Mouse (Mus musculus) gastrocnemius, adult 8-10 months (tissue): ENCODE measurements around the gene Clcn6. TPM values are rescaled to one million over a fixed set of nuclear protein-coding genes. Genes with fewer than 3 reads are reported as not detected.

Experiments used
- DNase-seq, 2 experiments: peaks; one replicate each; pipeline ENCODE4 v3.0.0; 2022; ENCODE audit warnings: low spot score in 2 of 2
- total RNA-seq, 4 experiments: library from RNA; stranded (reverse); gene quantifications; 2 replicates each; pipeline ENCODE4 v1.2.4; 2022

The Clcn6 gene
- total RNA-seq, 4 experiments from 2014 or later, result 4.1 to 5.3 (median 4.7) TPM

DNA sequence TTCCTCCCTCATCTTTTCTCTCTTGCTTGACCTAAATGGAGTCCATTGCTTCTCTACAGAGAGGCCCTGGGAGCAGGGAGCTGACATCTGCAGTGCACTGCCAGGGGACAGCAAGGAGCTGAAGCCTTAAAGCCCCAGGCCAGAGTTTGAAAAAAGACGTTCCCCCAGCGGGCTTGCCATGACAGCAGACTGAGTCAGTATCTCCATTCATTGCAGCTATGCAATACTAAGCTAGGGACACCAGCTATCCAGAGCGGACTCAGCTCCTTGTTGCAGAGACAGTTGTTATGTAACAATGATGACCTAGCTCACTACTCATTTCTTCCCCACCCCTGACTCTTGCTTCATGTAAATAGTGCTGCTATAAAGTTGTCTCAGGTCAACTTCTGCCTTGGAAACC lies 43.3 kb downstream of the Clcn6 start:
- no peak for DNase-seq

DNA sequence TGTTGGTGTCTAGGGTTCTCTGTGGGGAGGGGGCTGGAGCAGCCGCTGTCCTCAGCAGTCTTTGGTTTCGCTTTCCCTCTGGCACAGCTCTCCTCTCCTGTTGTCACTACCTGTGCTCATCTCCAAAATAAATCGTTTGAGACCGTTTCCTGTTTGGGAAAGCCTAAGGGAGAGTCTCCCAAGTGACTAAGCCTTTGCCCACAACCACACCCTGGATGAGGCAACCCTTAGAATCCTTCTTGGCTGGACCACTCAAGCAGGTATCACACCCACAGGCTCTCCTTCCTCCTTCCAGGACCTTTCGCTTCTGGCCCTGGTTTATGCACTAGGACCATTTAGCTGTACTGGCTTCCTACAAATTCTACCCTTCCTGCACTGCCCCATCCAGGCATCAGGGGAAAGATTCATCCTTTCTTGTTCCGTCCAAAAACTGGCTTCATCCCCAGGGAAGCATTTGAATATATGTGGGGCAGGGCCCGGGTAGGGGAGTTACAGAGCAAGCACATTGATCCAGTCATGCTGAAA lies 45.0 kb downstream of the Clcn6 start:
- no peak for DNase-seq

DNA sequence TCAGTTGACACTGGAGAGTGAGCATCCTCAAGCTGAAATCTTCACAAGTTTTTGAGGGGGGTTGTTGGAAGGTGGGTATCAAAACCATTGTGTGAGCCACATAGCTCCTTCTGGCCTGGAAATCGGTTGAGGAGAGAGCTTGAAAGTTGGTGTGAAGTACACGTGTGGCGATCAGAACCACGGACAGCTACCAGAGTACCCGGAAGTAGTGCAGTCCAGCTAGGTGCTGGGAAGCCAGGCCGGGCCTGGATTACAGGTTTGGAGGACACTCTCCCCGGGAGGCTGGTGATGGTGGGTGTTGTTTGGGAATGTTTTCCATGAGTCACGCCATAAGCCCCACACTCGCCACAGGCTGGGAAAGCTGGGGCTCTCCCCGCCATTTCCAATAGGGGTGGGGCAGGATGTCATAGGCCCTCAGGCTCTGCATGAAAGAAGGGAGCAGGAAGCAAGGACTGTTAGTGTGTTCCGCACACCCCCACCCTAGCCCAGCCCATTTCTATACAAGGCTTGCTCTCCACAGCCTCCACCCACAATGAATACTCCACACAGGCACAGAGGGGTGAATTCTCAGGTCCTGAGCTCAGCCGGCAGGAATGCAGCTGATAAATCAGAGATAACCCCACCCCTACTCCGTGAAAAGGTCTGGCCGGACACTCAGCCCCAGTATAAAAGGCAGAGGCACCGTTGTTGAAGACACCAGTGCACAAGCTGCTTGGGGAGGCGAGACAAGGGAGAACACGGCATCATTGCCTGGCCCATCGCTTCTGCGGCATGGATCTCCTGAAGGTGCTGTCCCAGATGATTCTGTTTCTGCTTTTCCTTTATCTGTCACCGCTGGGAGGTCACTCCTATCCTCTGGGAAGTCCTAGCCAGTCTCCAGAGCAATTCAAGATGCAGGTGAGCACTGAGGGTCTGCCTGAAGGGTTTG lies 53.2 kb downstream of the Clcn6 start, which contains the start of gene Nppb:
Gene Nppb (plus strand): TSS at position 584 of the 928 bp plus-strand sequence.
- DNase-seq, result no peak

DNA sequence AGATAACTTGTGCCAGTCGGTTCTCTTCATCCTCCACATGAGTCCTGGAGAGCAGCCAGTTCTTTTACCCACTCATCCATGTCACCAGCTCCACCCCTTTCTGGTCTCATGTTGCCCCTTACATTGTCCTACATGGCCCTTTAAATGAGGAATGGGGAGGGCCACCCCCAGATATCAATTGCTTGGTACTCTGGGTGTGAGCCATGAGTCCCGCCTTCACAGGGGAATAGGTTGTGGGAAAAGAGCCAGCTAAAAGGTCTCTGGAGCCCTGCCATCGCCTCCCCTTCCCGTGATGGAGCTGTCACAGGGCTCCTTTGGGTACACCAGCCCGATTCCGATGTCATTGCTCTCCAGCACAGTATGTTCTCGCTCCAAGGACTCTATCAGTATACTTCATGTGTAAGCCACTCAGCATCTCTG lies 59.2 kb downstream of the Clcn6 start:
- no peak for DNase-seq

DNA sequence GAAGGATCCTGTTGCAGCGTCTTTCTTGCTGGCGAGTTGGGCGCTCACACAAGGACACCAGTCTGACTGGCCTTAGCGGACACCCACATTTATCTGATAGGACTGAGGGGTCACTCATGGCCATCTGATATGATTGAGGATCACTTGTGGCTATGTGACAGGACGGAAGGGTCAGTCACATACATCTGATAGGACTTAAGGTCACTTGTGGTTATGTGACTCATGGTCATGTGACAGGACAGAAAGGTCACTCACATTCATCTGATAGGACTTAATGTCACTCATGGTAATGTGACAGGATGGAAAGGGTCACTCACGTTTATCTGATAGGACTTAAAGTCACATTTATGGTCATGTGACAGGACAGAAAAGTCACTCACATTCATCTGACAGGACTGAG lies 60.2 kb downstream of the Clcn6 start:
- DNase-seq, result no peak

DNA sequence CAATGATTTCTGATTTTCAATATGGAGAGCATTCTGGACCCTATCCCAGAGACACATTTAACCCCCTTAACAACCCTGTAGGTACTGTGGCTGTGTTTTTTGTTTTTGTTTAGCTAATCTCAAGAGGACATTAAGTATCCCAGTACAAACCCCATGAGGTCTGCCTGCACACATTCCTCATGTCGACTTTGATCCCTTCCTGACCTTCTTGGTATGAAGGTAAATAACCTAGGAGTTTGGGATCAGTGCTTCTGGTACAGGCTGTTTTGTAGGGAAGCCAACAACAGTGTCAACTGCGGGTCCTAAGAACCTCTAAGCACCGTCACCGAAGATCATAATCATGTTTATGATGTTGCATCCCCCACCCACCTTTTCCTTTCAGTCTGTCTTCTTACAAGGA lies 60.9 kb downstream of the Clcn6 start:
- no peak for DNase-seq

DNA sequence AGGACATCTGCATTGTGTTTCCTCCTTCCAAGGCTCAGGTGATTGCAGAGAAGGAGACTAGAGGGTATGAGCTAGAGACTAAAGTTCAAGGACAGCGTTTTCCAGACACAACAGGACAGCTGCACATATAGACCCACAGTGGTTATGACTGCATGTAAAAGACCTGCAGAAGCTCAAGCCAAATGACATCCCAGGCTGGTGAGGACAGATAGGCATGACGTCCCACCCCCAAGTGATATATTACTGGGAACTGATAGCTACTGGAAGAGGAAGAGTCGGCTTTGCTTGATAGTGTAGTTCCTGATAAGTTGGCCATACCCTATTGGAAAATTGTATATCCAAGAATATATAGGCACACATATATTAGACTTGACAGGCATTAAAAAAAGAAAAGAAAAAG lies 62.4 kb downstream of the Clcn6 start:
- DNase-seq, result no peak

DNA sequence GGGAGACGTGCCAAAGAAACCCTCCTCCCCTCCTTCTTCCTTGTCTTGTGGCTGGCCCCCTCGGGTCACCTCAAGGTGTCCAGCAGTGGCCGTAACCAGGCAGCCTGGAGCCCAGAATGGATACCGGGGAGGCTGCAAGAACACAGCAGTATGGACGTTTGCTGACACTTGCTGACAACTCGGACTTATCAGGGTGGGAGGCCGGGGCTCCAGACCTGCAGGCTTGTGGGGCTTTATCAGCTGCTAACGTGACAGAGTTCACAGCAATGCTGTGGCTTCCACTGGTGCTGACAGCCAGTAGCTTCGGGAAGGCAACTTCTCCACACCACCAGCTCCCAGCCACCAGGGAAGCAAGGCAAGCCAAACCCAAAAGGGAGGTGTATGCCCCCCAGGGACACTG lies 69.3 kb downstream of the Clcn6 start:
- no peak for DNase-seq

DNA sequence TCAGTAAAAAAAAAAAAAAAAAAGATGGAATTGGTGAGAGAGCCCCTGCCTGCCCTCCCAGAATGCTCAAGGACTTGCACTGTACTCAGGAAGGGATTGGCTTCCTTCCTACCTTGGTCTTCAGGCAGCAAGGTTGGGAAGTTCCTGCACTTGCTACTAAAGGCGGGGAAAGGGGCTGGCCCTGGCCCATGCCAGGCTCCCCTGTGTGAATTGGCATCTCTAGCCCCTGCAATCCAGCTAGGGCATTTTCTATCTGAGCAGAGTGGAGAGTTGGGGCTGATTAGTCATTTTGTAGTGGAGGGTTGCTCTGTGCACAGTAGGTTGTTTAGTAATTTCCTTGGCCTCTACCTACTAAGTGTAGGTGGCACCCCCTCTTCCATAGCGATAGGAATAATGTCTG lies 69.8 kb downstream of the Clcn6 start:
- no peak for DNase-seq

DNA sequence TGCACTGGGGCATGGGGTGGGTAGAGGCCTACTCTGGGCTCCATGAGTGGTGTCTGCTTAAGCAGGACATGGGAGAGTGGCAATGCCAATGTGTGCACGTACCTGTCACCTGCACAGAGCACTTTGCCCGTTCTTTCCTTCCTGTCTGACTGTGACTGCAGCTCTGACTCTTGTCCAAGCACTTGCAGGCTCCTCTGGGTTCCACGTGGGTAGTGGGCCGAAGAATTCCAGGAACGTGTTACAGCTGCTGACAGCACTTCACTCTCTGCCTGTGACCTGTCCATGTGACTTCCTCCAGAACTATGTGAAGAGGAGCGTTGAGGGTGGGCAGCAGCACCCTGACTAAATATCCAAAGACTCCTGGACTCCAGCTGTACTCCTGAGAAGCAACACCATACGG lies 72.9 kb downstream of the Clcn6 start:
- no peak for DNase-seq

DNA sequence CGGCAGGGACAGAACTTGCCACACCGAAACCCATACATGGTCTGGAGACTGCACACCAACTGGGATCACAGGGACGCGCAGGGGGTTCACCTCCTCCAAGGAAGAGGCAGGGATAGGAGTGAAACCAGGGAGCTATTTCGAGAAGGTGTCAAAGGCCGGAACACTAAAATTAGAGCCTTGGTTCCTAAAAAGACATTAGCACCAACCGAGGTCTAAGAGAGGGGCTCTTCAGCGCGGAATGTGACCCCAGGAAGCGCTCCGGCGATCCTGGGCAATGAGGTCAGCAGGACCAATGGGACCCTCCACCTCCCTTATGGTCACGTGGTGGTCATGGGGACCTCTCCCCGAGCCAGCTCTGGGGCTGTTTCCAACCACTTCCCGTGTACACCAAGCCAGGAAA lies 75.0 kb downstream of the Clcn6 start:
- no peak for DNase-seq

DNA sequence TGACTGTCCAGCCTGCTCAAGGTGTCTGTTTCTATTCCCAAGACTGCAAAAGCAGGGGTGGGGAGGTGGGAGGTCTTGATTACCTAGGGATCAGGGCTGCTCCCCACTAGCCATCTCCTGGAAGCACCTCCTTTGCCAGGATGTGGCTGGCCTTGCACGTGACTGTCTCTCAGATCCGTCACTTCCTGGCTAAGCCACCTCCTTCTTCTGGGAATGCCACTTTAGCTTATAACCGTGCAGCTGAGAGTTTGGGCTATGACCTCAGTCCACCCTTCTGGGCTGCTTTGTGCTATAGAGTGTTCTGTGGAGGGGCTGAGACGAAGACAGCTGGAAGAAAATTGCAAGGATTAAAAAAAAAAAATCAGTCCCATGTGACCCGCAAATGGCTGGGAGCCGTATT lies 75.8 kb downstream of the Clcn6 start:
- DNase-seq, result no peak

DNA sequence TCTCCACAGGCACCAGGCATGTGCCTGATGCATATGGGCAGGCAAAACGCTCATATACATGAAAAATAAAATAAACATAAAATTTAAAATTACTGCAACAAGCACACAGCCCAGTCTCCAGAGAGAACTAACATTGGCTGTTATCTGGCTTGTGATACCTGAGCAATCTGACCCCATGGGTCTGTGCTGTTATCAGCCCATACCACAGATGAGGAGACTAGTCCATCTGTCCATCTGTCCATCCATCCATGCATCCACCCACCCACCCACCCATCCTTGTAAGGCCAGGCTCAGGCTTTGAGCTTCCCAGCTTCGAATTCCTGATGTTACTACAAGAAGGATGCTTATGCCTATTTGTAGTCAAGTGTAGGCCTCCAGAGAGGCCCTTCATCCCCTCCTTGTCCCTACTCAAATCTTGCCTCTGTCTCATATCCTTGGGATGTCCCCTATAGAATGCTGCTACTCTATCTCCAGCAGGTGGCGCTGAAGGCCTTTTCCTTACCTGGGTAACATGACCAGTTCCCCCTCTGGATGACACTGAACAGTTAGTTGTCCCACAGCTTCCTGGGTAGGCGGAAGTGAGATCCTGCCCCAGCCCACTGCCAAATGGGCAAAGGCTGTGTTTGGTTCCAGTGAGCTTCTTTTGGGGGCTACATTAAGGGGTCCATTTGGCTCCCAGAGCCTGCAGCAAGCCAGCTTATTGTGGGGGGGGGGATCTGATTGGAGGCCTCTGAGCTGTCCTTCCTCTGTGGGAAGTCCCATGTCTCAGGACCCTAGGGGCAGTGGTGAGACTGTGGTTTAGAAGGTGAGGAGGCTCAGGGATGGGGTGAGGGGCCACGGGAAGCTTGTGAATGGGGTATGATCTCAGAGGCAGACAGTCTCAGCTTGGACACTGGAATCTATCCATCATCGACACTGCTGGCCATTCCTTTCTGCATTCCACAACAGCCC lies 78.5 kb downstream of the Clcn6 start:
- DNase-seq, result peak in 1 of 2 experiments; percentile 54

DNA sequence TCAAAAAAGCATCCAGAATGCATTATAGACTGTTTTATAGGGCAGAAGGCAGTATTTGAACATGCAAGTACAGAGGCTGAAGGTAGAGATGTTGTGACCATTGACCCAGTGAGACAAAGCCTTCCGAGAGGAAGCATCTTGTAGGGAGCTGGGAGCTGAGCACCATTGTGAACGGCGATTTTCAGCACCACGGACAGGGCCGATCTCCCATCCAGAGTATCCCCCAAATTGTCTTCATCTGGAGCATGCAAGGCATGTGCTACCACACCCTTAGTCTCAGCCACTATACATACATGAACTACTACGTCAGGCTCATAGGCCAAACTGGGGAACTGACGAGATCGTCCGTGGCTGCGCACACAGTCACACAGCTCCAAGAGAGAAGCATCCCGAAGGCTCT lies 81.5 kb downstream of the Clcn6 start:
- DNase-seq, result no peak

Other genes starting within 250 kb of the Clcn6 start
- 1 to 10 TPM in 2 of 4 experiments, under 1 TPM in 2; 0.70 to 1.4 (median 0.89) TPM for gene Zfp984, start 229.0 kb downstream of the Clcn6 start, total RNA-seq
- 10 to 100 TPM; 10.2 to 11.5 (median 10.5) TPM for gene Zfp933, start 190.5 kb downstream of the Clcn6 start, total RNA-seq
- gene Miip, start 170.0 kb downstream of the Clcn6 start, total RNA-seq, result 1 to 10 TPM; 3.6 to 5.1 (median 4.8) TPM
- gene Fv1, start 169.8 kb downstream of the Clcn6 start, total RNA-seq, result 1 to 10 TPM; 5.1 to 9.2 (median 6.7) TPM
- 100 to 1,000 TPM; 389 to 516 (median 444) TPM for gene Mfn2, start 134.1 kb downstream of the Clcn6 start, total RNA-seq
- gene Plod1, start 102.1 kb downstream of the Clcn6 start, total RNA-seq, result 10 to 100 TPM; 14.7 to 17.0 (median 15.5) TPM
- 10 to 100 TPM; 19.8 to 21.4 (median 20.5) TPM for gene 2510039O18Rik, start 97.9 kb downstream of the Clcn6 start, total RNA-seq
- gene Nppb, start 53.0 kb downstream of the Clcn6 start, total RNA-seq, result not detected
- under 1 TPM in 3 of 4 experiments, not detected in 1; 0.34 to 0.46 (median 0.39) TPM for gene Nppa, start 38.1 kb downstream of the Clcn6 start, total RNA-seq
- 1 to 10 TPM; 4.8 to 7.0 (median 6.3) TPM for gene Mthfr, start 256 bp upstream of the Clcn6 start, total RNA-seq
- gene Agtrap, start 49.2 kb upstream of the Clcn6 start, total RNA-seq, result 10 to 100 TPM; 11.8 to 15.2 (median 13.8) TPM
- gene Mad2l2, start 91.6 kb upstream of the Clcn6 start, total RNA-seq, result 10 to 100 TPM; 11.6 to 19.1 (median 15.1) TPM
- not detected for gene Draxin, start 91.9 kb upstream of the Clcn6 start, total RNA-seq
- 10 to 100 TPM; 44.3 to 53.2 (median 47.5) TPM for gene Fbxo6, start 113.3 kb upstream of the Clcn6 start, total RNA-seq
- 10 to 100 TPM in 1 of 4 experiments, 1 to 10 TPM in 3; 7.3 to 11.0 (median 8.3) TPM for gene Fbxo44, start 121.7 kb upstream of the Clcn6 start, total RNA-seq
- gene Fbxo2, start 121.8 kb upstream of the Clcn6 start, total RNA-seq, result under 1 TPM in 3 of 4 experiments, not detected in 1; 0.36 to 0.67 (median 0.48) TPM
- under 1 TPM in 2 of 4 experiments, not detected in 2; 0.10 to 0.11 TPM for gene Disp3, start 249.1 kb upstream of the Clcn6 start, total RNA-seq